In genomic region chr17:33718384-33718881, GRCm38 (mm10) we compare ENCODE assay signal across 8 mouse cellular contexts. TPM values are rescaled to one million over a fixed set of nuclear protein-coding genes. Genes with fewer than 3 reads are reported as not detected.
A peak's percentile ranks its signal among the peaks of the same experiment; 100 is the strongest.
DNase-seq lines count a peak whose midpoint lies in the region; ATAC-seq and TF ChIP-seq lines count a peak whose summit lies in the region.

Gene March2, minus strand, starts transcription at chr17:33718670.

- WGBS in forebrain, embryonic 12.5 days = 0% methylated on average over 43 of the region's 46 CpGs
- under 1% methylated on average over 46 of the region's 46 CpGs for WGBS in heart, postnatal 0 days
- WGBS in liver, embryonic 16.5 days (ENCODE audit: insufficient replicate concordance) = 0% methylated on average over 46 of the region's 46 CpGs
- WGBS in neural tube, embryonic 13.5 days = 2% methylated on average over 46 of the region's 46 CpGs

- H3K36me3 ChIP-seq in E14TG2a.4 (ENCODE audit: insufficient read depth, low read length) = peaks cover 11% of the 10 kb centered on the region
- no peaks in the 10 kb centered on the region for H3K36me3 ChIP-seq in forebrain, embryonic 12.5 days (replicated peaks)
- H3K36me3 ChIP-seq in heart, postnatal 0 days (replicated peaks; ENCODE audit: control insufficient read depth, insufficient read depth, low read length) = no peaks in the 10 kb centered on the region
- 0 out of 2 replicates have a peak, but pooled peaks cover 7% of the 10 kb centered on the region for H3K36me3 ChIP-seq in liver, embryonic 16.5 days (ENCODE audit: control insufficient read depth, insufficient read depth)
- peaks cover 6% of the 10 kb centered on the region; the same call in 1 of the 2 replicates for H3K36me3 ChIP-seq in neural tube, embryonic 13.5 days
- no peaks in the 10 kb centered on the region for H3K36me3 ChIP-seq in testis, adult 2 months (ENCODE audit: control insufficient read depth, insufficient read depth, low read length)

- DNase-seq in c-Kit-positive CD71-positive TER-119-positive erythroid progenitor cells, embryonic 14.5 days (ENCODE audit: low spot score) = peak; percentile 98
- peak; percentile 98 for DNase-seq in heart, postnatal 0 days (ENCODE audit: low spot score)
- DNase-seq in kidney, postnatal 4 days = peak; percentile 99

- peak within 1 kb of the TSS; percentile 65 for H3K4me2 ChIP-seq in forebrain, embryonic 12.5 days
- H3K4me2 ChIP-seq in heart, postnatal 0 days (ENCODE audit: low read depth, low read length) = peak within 1 kb of the TSS; percentile 85
- H3K4me2 ChIP-seq in liver, embryonic 16.5 days (ENCODE audit: low read depth, low read length) = peak within 1 kb of the TSS; percentile 68
- peak within 1 kb of the TSS; percentile 74 for H3K4me2 ChIP-seq in neural tube, embryonic 13.5 days

- H3K9ac ChIP-seq in forebrain, embryonic 12.5 days = peak within 1 kb of the TSS; percentile 75
- H3K9ac ChIP-seq in heart, postnatal 0 days (replicated peaks; ENCODE audit: low read depth, low read length) = peak within 1 kb of the TSS; percentile 86
- peak within 1 kb of the TSS; percentile 96 for H3K9ac ChIP-seq in liver, embryonic 16.5 days (ENCODE audit: low read depth, low read length)
- H3K9ac ChIP-seq in neural tube, embryonic 13.5 days = peak within 1 kb of the TSS; percentile 82

- TF ChIP-seq POLR2A in testis, adult 2 months (IDR thresholded peaks at IDR 0.05; ENCODE audit: control insufficient read depth, low read depth, low read length) = peak; percentile 69

- H3K4me1 ChIP-seq in E14TG2a.4 (replicated peaks; ENCODE audit: low read depth, low read length) = peaks cover 20% of the 10 kb centered on the region
- peaks cover 6% of the 10 kb centered on the region; the same call in 1 of the 2 replicates for H3K4me1 ChIP-seq in forebrain, embryonic 12.5 days
- peaks cover under 1% of the 10 kb centered on the region; the same call in 1 of the 2 replicates for H3K4me1 ChIP-seq in heart, postnatal 0 days (ENCODE audit: control insufficient read depth, insufficient read depth)
- peaks cover 36% of the 10 kb centered on the region for H3K4me1 ChIP-seq in liver, embryonic 16.5 days (ENCODE audit: control insufficient read depth, low read depth, low read length)
- peaks cover 13% of the 10 kb centered on the region for H3K4me1 ChIP-seq in neural tube, embryonic 13.5 days (replicated peaks)
- H3K4me1 ChIP-seq in testis, adult 2 months (ENCODE audit: control insufficient read depth, insufficient read depth, low read length) = no peaks in the 10 kb centered on the region; the same call in 1 of the 2 replicates

- 0 out of 2 replicates have a peak, but pooled peaks have one; percentile 28 for TF ChIP-seq EP300 in heart, postnatal 0 days (IDR thresholded peaks at IDR 0.05; ENCODE audit: low read depth)

- H3K4me3 ChIP-seq in E14TG2a.4 (replicated peaks; ENCODE audit: low read length) = peak within 1 kb of the TSS; percentile 92
- H3K4me3 ChIP-seq in forebrain, embryonic 12.5 days (replicated peaks) = peak within 1 kb of the TSS; percentile 87
- H3K4me3 ChIP-seq in heart, postnatal 0 days (ENCODE audit: low read depth, low read length) = peak within 1 kb of the TSS; percentile 98
- peak within 1 kb of the TSS; percentile 93 for H3K4me3 ChIP-seq in liver, embryonic 16.5 days (ENCODE audit: low read depth, low read length)
- H3K4me3 ChIP-seq in neural tube, embryonic 13.5 days = peak within 1 kb of the TSS; percentile 88
- peak within 1 kb of the TSS; percentile 88 for H3K4me3 ChIP-seq in testis, adult 2 months (ENCODE audit: control insufficient read depth, low read depth, low read length)

- no peaks in the 10 kb centered on the region for H3K27me3 ChIP-seq in E14TG2a.4 (ENCODE audit: insufficient read depth, low read length)
- no peaks in the 10 kb centered on the region for H3K27me3 ChIP-seq in forebrain, embryonic 12.5 days
- no peaks in the 10 kb centered on the region for H3K27me3 ChIP-seq in heart, postnatal 0 days (ENCODE audit: control insufficient read depth, insufficient read depth, low read length)
- no peaks in the 10 kb centered on the region for H3K27me3 ChIP-seq in liver, embryonic 16.5 days (ENCODE audit: control insufficient read depth, insufficient read depth, low read depth, low read length)
- H3K27me3 ChIP-seq in neural tube, embryonic 13.5 days = no peaks in the 10 kb centered on the region
- H3K27me3 ChIP-seq in testis, adult 2 months (ENCODE audit: control insufficient read depth, insufficient read depth, low read length) = no peaks in the 10 kb centered on the region

- peak; percentile 100 for ATAC-seq in forebrain, embryonic 12.5 days (ENCODE audit: low FRiP score)
- peak; percentile 100 for ATAC-seq in heart, postnatal 0 days (ENCODE audit: insufficient read depth, low read depth)
- peak; percentile 98 for ATAC-seq in liver, embryonic 16.5 days (ENCODE audit: low read depth)
- ATAC-seq in neural tube, embryonic 13.5 days (ENCODE audit: low read depth) = peak; percentile 100

- no peak for TF ChIP-seq CTCF in E14TG2a.4 (conservative IDR thresholded peaks at IDR 0.05; ENCODE audit: low read length)
- no peak for TF ChIP-seq CTCF in heart, postnatal 0 days (IDR thresholded peaks at IDR 0.05; ENCODE audit: low read depth)
- TF ChIP-seq CTCF in testis, adult 2 months (IDR thresholded peaks at IDR 0.05; ENCODE audit: control insufficient read depth, insufficient read depth, insufficient replicate concordance, low read depth, low read length) = no peak

- no peaks in the 10 kb centered on the region for H3K9me3 ChIP-seq in E14TG2a.4 (ENCODE audit: low read length)
- H3K9me3 ChIP-seq in forebrain, embryonic 12.5 days = no peaks in the 10 kb centered on the region
- no peaks in the 10 kb centered on the region for H3K9me3 ChIP-seq in heart, postnatal 0 days (replicated peaks; ENCODE audit: control insufficient read depth, low read length)
- no peaks in the 10 kb centered on the region for H3K9me3 ChIP-seq in liver, embryonic 16.5 days (replicated peaks; ENCODE audit: control insufficient read depth, low read length)
- no peaks in the 10 kb centered on the region for H3K9me3 ChIP-seq in neural tube, embryonic 13.5 days

- no peak within 1 kb of the TSS for H3K27ac ChIP-seq in forebrain, embryonic 12.5 days
- peak within 1 kb of the TSS; percentile 74 for H3K27ac ChIP-seq in heart, postnatal 0 days (ENCODE audit: low read depth)
- H3K27ac ChIP-seq in liver, embryonic 16.5 days (ENCODE audit: low read length) = peak within 1 kb of the TSS; percentile 93
- H3K27ac ChIP-seq in neural tube, embryonic 13.5 days (replicated peaks) = no peak within 1 kb of the TSS
- peak within 1 kb of the TSS; percentile 58 for H3K27ac ChIP-seq in testis, adult 2 months (ENCODE audit: control insufficient read depth, insufficient read depth, low read depth, low read length)

RNA-seq across cellular contexts. Expression of gene March2, which starts in this region (rescaled TPM):
- 42.4 and 48.7 TPM in 2 replicates for polyA plus RNA-seq in forebrain, embryonic 12.5 days (2016; fragmentation: Nextera tagmentation; extraction: Ambion mirVana)
- 117 and 124 TPM in 2 replicates for total RNA-seq in heart, postnatal 0 days (2014; rRNA removed; ENCODE audit: low replicate concordance)
- polyA plus RNA-seq in heart, postnatal 0 days (2015; fragmentation: Nextera tagmentation; extraction: Ambion mirVana) = 87.6 and 88.5 TPM in 2 replicates
- 256 and 281 TPM in 2 replicates for polyA plus RNA-seq in liver, embryonic 16.5 days (2015; fragmentation: Nextera tagmentation; extraction: Ambion mirVana)
- polyA plus RNA-seq in neural tube, embryonic 13.5 days (2015; fragmentation: Nextera tagmentation; extraction: Ambion mirVana) = 68.2 and 74.9 TPM in 2 replicates
- polyA plus RNA-seq in testis, adult 2 months (2012; rRNA removed) = 92.4 and 96.3 TPM in 2 replicates

Comparison
In these comparisons a context has a peak if more than half of its experiments do, and no peak if none do; other contexts are left out.
1. H3K27ac ChIP-seq: peak in heart, postnatal 0 days (single experiment), liver, embryonic 16.5 days (single experiment) and testis, adult 2 months (single experiment); none in forebrain, embryonic 12.5 days (single experiment) and neural tube, embryonic 13.5 days (single experiment).
2. Peak in every context shown above with its lines, with median percentiles within 50 percentile points of each other: H3K4me3 ChIP-seq, DNase-seq, ATAC-seq, H3K4me2 ChIP-seq and H3K9ac ChIP-seq.